Mouse (Mus musculus): ENCODE measurements around the gene Wrnip1. TPM values are rescaled to one million over a fixed set of nuclear protein-coding genes. Genes with fewer than 3 reads are reported as not detected.
A peak's percentile ranks its signal among the peaks of the same experiment; 100 is the strongest.

Gene Wrnip1
- polyA plus RNA-seq, 1 experiment from 2014 or later: 44.1 TPM

GRCm38 (mm10) chr13:32839314-32839713, 37.5 kb downstream of the Wrnip1 start:
- no peak for ATAC-seq (ENCODE audit: low FRiP score, low read depth)
- 46% methylated on average over 1 of the region's 1 CpGs for WGBS
- H3K4me1 ChIP-seq (replicated peaks): no peaks in the 10 kb centered on the region
- H3K9ac ChIP-seq: no peak overlapping the region
- no peak overlapping the region for H3K4me3 ChIP-seq
- H3K9me3 ChIP-seq: no peaks in the 10 kb centered on the region
- H3K4me2 ChIP-seq: no peak overlapping the region
- H3K27me3 ChIP-seq: no peaks in the 10 kb centered on the region
- H3K27ac ChIP-seq (replicated peaks): no peak overlapping the region
- no peaks in the 10 kb centered on the region for H3K36me3 ChIP-seq

- Histone ChIP-seq H3K4me1 (replicated peaks) (no peaks in the 10 kb centered on the region), H3K4me2 (no peak overlapping the region), H3K27ac (replicated peaks) (no peak overlapping the region), H3K9ac (no peak overlapping the region), H3K36me3 (no peaks in the 10 kb centered on the region), H3K9me3 (no peaks in the 10 kb centered on the region), H3K27me3 (no peaks in the 10 kb centered on the region), H3K4me3 (no peak overlapping the region)
- WGBS: 91% methylated on average over 3 of the region's 3 CpGs
- no peak for ATAC-seq (ENCODE audit: low FRiP score, low read depth)
Measured at GRCm38 (mm10) chr13:32841349-32841748, 39.5 kb downstream of the Wrnip1 start.

- no peak for ATAC-seq (ENCODE audit: low FRiP score, low read depth)
- Histone ChIP-seq H3K27me3 (no peaks in the 10 kb centered on the region), H3K27ac (replicated peaks) (no peak overlapping the region)
Measured at GRCm38 (mm10) chr13:32846221-32846620, 44.4 kb downstream of the Wrnip1 start.

GRCm38 (mm10) chr13:32849092-32849491, 47.3 kb downstream of the Wrnip1 start:
- Histone ChIP-seq H3K4me2 (no peak overlapping the region), H3K27ac (replicated peaks) (no peak overlapping the region), H3K4me3 (no peak overlapping the region), H3K27me3 (no peaks in the 10 kb centered on the region), H3K9ac (no peak overlapping the region), H3K36me3 (no peaks in the 10 kb centered on the region), H3K9me3 (no peaks in the 10 kb centered on the region), H3K4me1 (replicated peaks) (0 out of 2 replicates have a peak, but pooled peaks cover 3% of the 10 kb centered on the region)
- no peak for ATAC-seq (ENCODE audit: low FRiP score, low read depth)
- WGBS: 71% methylated on average over 4 of the region's 4 CpGs

More at GRCm38 (mm10) chr13:32846221-32846620, 44.4 kb downstream of the Wrnip1 start:
- H3K9me3 ChIP-seq: no peaks in the 10 kb centered on the region
- 0 out of 2 replicates have a peak, but pooled peaks cover 3% of the 10 kb centered on the region for H3K4me1 ChIP-seq (replicated peaks)
- no peaks in the 10 kb centered on the region for H3K36me3 ChIP-seq
- H3K4me3 ChIP-seq: no peak overlapping the region
- no peak overlapping the region for H3K4me2 ChIP-seq
- H3K9ac ChIP-seq: no peak overlapping the region

- no peak for ATAC-seq (ENCODE audit: low FRiP score, low read depth)
- Histone ChIP-seq H3K9ac (no peak overlapping the region), H3K27ac (replicated peaks) (no peak overlapping the region), H3K27me3 (no peaks in the 10 kb centered on the region), H3K4me1 (replicated peaks) (0 out of 2 replicates have a peak, but pooled peaks cover 3% of the 10 kb centered on the region), H3K9me3 (no peaks in the 10 kb centered on the region), H3K36me3 (no peaks in the 10 kb centered on the region), H3K4me3 (no peak overlapping the region), H3K4me2 (no peak overlapping the region)
Measured at GRCm38 (mm10) chr13:32849531-32850123, 47.8 kb downstream of the Wrnip1 start.

GRCm38 (mm10) chr13:32850156-32850555, 48.3 kb downstream of the Wrnip1 start:
- Histone ChIP-seq H3K27me3 (no peaks in the 10 kb centered on the region), H3K27ac (replicated peaks) (no peak overlapping the region), H3K4me3 (no peak overlapping the region), H3K9ac (no peak overlapping the region), H3K9me3 (no peaks in the 10 kb centered on the region), H3K4me2 (no peak overlapping the region), H3K36me3 (no peaks in the 10 kb centered on the region), H3K4me1 (replicated peaks) (0 out of 2 replicates have a peak, but pooled peaks cover 3% of the 10 kb centered on the region)
- ATAC-seq (ENCODE audit: low FRiP score, low read depth): no peak
- 89% methylated on average over 1 of the region's 1 CpGs for WGBS

GRCm38 (mm10) chr13:32850668-32851404, 49.0 kb downstream of the Wrnip1 start, which contains the start of gene Serpinb1a:
Serpinb1a (minus strand) TSS chr13:32851185.
- 75% methylated on average over 10 of the region's 10 CpGs for WGBS
- ATAC-seq (ENCODE audit: low FRiP score, low read depth): no peak
- Histone ChIP-seq H3K4me1 (replicated peaks) (0 out of 2 replicates have a peak, but pooled peaks cover 3% of the 10 kb centered on the region), H3K9me3 (no peaks in the 10 kb centered on the region), H3K36me3 (no peaks in the 10 kb centered on the region), H3K4me3 (no peak within 1 kb of the TSS), H3K27ac (replicated peaks) (no peak within 1 kb of the TSS), H3K27me3 (no peaks in the 10 kb centered on the region), H3K4me2 (no peak within 1 kb of the TSS), H3K9ac (no peak within 1 kb of the TSS)

GRCm38 (mm10) chr13:32851967-32852366, 50.1 kb downstream of the Wrnip1 start:
- Histone ChIP-seq H3K36me3 (no peaks in the 10 kb centered on the region), H3K4me1 (replicated peaks) (0 out of 2 replicates have a peak, but pooled peaks cover 3% of the 10 kb centered on the region), H3K27ac (replicated peaks) (no peak overlapping the region), H3K9ac (no peak overlapping the region), H3K4me3 (no peak overlapping the region), H3K9me3 (no peaks in the 10 kb centered on the region), H3K4me2 (no peak overlapping the region), H3K27me3 (no peaks in the 10 kb centered on the region)
- ATAC-seq (ENCODE audit: low FRiP score, low read depth): 0 out of 2 replicates have a peak, but pooled peaks have one; percentile 69
- 12% methylated on average over 7 of the region's 7 CpGs for WGBS

- ATAC-seq (ENCODE audit: low FRiP score, low read depth): 0 out of 2 replicates have a peak, but pooled peaks have one; percentile 38
- Histone ChIP-seq H3K4me2 (no peak overlapping the region), H3K27ac (replicated peaks) (no peak overlapping the region), H3K4me3 (no peak overlapping the region), H3K4me1 (replicated peaks) (0 out of 2 replicates have a peak, but pooled peaks cover 3% of the 10 kb centered on the region), H3K36me3 (no peaks in the 10 kb centered on the region), H3K9me3 (no peaks in the 10 kb centered on the region), H3K9ac (no peak overlapping the region), H3K27me3 (no peaks in the 10 kb centered on the region)
- WGBS: 90% methylated on average over 4 of the region's 4 CpGs
Measured at GRCm38 (mm10) chr13:32852539-32852938, 50.7 kb downstream of the Wrnip1 start.

GRCm38 (mm10) chr13:32853073-32853472, 51.2 kb downstream of the Wrnip1 start:
- no peak overlapping the region for H3K27ac ChIP-seq (replicated peaks)
- no peaks in the 10 kb centered on the region for H3K36me3 ChIP-seq
- no peak overlapping the region for H3K4me2 ChIP-seq
- no peak overlapping the region for H3K4me3 ChIP-seq
- peak; percentile 59; the same call in 1 of the 2 replicates for ATAC-seq (ENCODE audit: low FRiP score, low read depth)
- 45% methylated on average over 2 of the region's 2 CpGs for WGBS
- H3K27me3 ChIP-seq: no peaks in the 10 kb centered on the region
- H3K4me1 ChIP-seq (replicated peaks): 0 out of 2 replicates have a peak, but pooled peaks cover 3% of the 10 kb centered on the region
- H3K9me3 ChIP-seq: no peaks in the 10 kb centered on the region
- H3K9ac ChIP-seq: no peak overlapping the region

GRCm38 (mm10) chr13:32860821-32861220, 59.0 kb downstream of the Wrnip1 start:
- WGBS: 83% methylated on average over 3 of the region's 3 CpGs
- H3K9ac ChIP-seq: no peak overlapping the region

GRCm38 (mm10) chr13:32863456-32863855, 61.6 kb downstream of the Wrnip1 start:
- Histone ChIP-seq H3K4me1 (replicated peaks) (no peaks in the 10 kb centered on the region), H3K27ac (replicated peaks) (no peak overlapping the region), H3K4me2 (no peak overlapping the region), H3K36me3 (no peaks in the 10 kb centered on the region), H3K4me3 (no peak overlapping the region), H3K27me3 (no peaks in the 10 kb centered on the region), H3K9me3 (no peaks in the 10 kb centered on the region), H3K9ac (no peak overlapping the region)
- ATAC-seq (ENCODE audit: low FRiP score, low read depth): no peak

More at GRCm38 (mm10) chr13:32860821-32861220, 59.0 kb downstream of the Wrnip1 start:
- H3K27me3 ChIP-seq: no peaks in the 10 kb centered on the region
- H3K4me2 ChIP-seq: no peak overlapping the region
- H3K36me3 ChIP-seq: no peaks in the 10 kb centered on the region
- H3K4me3 ChIP-seq: no peak overlapping the region
- H3K4me1 ChIP-seq (replicated peaks): no peaks in the 10 kb centered on the region
- ATAC-seq (ENCODE audit: low FRiP score, low read depth): no peak
- H3K9me3 ChIP-seq: no peaks in the 10 kb centered on the region
- H3K27ac ChIP-seq (replicated peaks): no peak overlapping the region
